Mouse (Mus musculus) embryonic facial prominence, embryonic 13.5 days (tissue): ENCODE results near the gene Erc1. TPM values are rescaled to one million over a fixed set of nuclear protein-coding genes. Genes with fewer than 3 reads are reported as not detected.

Experiments
- ATAC-seq: fragments of 200-750 bp; cut with Nextera tagmentation; 2 replicates; pipeline ENCODE4 v1.8.0; 2017; ENCODE audit warnings: low read depth; ENCODE audit not compliant: insufficient number of reproducible peaks, insufficient read depth, low FRiP score, low TSS enrichment
- H3K27ac ChIP-seq: fragments of 300-500 bp; sonication (generic); 2 replicates; pipeline ENCODE4 v1.5.1; 2015; ENCODE audit warnings: moderate library complexity, mild to moderate bottlenecking, inconsistent platforms
- H3K27me3 ChIP-seq: fragments of 300-500 bp; sonication (generic); 2 replicates; pipeline ENCODE4 v1.6.1; 2015; ENCODE audit warnings: mild to moderate bottlenecking, inconsistent platforms
- H3K36me3 ChIP-seq: fragments of 300-500 bp; sonication (generic); 2 replicates; pipeline ENCODE4 v1.6.1; 2015; ENCODE audit warnings: mild to moderate bottlenecking, inconsistent platforms
- H3K4me1 ChIP-seq: fragments of 300-500 bp; sonication (generic); 2 replicates; pipeline ENCODE4 v1.6.1; 2015; ENCODE audit warnings: inconsistent platforms
- H3K4me2 ChIP-seq: fragments of 300-500 bp; sonication (generic); 2 replicates; pipeline ENCODE4 v1.6.1; 2015; ENCODE audit warnings: moderate library complexity, mild to moderate bottlenecking, inconsistent platforms
- H3K4me3 ChIP-seq: fragments of 300-500 bp; sonication (generic); 2 replicates; pipeline ENCODE4 v1.5.1; 2015; ENCODE audit warnings: mild to moderate bottlenecking, inconsistent platforms
- H3K9ac ChIP-seq: fragments of 300-500 bp; sonication (generic); 2 replicates; pipeline ENCODE4 v1.6.1; 2015; ENCODE audit warnings: mild to moderate bottlenecking, inconsistent platforms
- H3K9me3 ChIP-seq: fragments of 300-500 bp; sonication (generic); 2 replicates; pipeline ENCODE4 v1.6.1; 2016; ENCODE audit warnings: inconsistent platforms
- WGBS: fragments of 180-500 bp; shearing (Covaris S2); methylation state at CpG from one replicate; pipeline ENCODE4 v1.1.7; 2015; ENCODE audit warnings: mixed read lengths; 5-methylcytosine and 5-hydroxymethylcytosine counted together
- polyA plus RNA-seq: library from polyadenylated mRNA; unstranded; fragments of >200 nt; fragmentation: Nextera tagmentation; extraction: Ambion mirVana; gene quantifications from 2 replicates; pipeline ENCODE4 v1.2.1, GENCODE M21; 2015

Gene Erc1
- polyA plus RNA-seq, 1 experiment from 2014 or later: 27.6 TPM

GRCm38 (mm10) chr6:119707911-119708310 is 140.1 kb downstream of the Erc1 start:
- ATAC-seq: no peak
- no peak overlapping the region for H3K9ac ChIP-seq
- H3K4me3 ChIP-seq: no peak overlapping the region
- no peaks in the 10 kb centered on the region for H3K4me1 ChIP-seq
- H3K36me3 ChIP-seq: peaks cover 6% of the 10 kb centered on the region
- no peak overlapping the region for H3K4me2 ChIP-seq
- no peak overlapping the region for H3K27ac ChIP-seq
- no peaks in the 10 kb centered on the region for H3K9me3 ChIP-seq
- no peaks in the 10 kb centered on the region for H3K27me3 ChIP-seq
- 79% methylated on average over 5 of the region's 5 CpGs for WGBS

- no peak overlapping the region for H3K4me3 ChIP-seq
- H3K4me1 ChIP-seq: no peaks in the 10 kb centered on the region
- H3K4me2 ChIP-seq: no peak overlapping the region
- H3K9ac ChIP-seq: no peak overlapping the region
- 87% methylated on average over 2 of the region's 2 CpGs for WGBS
- H3K36me3 ChIP-seq: peaks cover 4% of the 10 kb centered on the region
- H3K27me3 ChIP-seq: no peaks in the 10 kb centered on the region
- no peak for ATAC-seq
- H3K27ac ChIP-seq: no peak overlapping the region
- no peaks in the 10 kb centered on the region for H3K9me3 ChIP-seq
Observed at GRCm38 (mm10) chr6:119704899-119705298, 143.1 kb downstream of the Erc1 start.

- ATAC-seq: no peak
- Histone ChIP-seq H3K4me1 (no peaks in the 10 kb centered on the region), H3K4me2 (no peak overlapping the region), H3K36me3 (peaks cover 23% of the 10 kb centered on the region), H3K4me3 (no peak overlapping the region), H3K27me3 (no peaks in the 10 kb centered on the region), H3K9ac (no peak overlapping the region), H3K9me3 (no peaks in the 10 kb centered on the region), H3K27ac (no peak overlapping the region)
- WGBS: 92% methylated on average over 5 of the region's 5 CpGs
Observed at GRCm38 (mm10) chr6:119692754-119693153, 155.2 kb downstream of the Erc1 start.

GRCm38 (mm10) chr6:119686470-119686869 is 161.5 kb downstream of the Erc1 start:
- Histone ChIP-seq H3K9me3 (no peaks in the 10 kb centered on the region), H3K4me1 (no peaks in the 10 kb centered on the region), H3K27ac (no peak overlapping the region), H3K9ac (no peak overlapping the region), H3K27me3 (no peaks in the 10 kb centered on the region), H3K4me3 (no peak overlapping the region), H3K36me3 (peaks cover 9% of the 10 kb centered on the region), H3K4me2 (no peak overlapping the region)
- ATAC-seq: no peak

GRCm38 (mm10) chr6:119680746-119681145 is 167.2 kb downstream of the Erc1 start:
- no peaks in the 10 kb centered on the region for H3K4me1 ChIP-seq
- no peak overlapping the region for H3K4me2 ChIP-seq
- ATAC-seq: no peak
- H3K36me3 ChIP-seq: 0 out of 2 replicates have a peak, but pooled peaks cover 3% of the 10 kb centered on the region
- 87% methylated on average over 2 of the region's 2 CpGs for WGBS
- no peak overlapping the region for H3K4me3 ChIP-seq
- no peak overlapping the region for H3K9ac ChIP-seq
- no peaks in the 10 kb centered on the region for H3K27me3 ChIP-seq
- no peak overlapping the region for H3K27ac ChIP-seq
- H3K9me3 ChIP-seq: no peaks in the 10 kb centered on the region

- 0 out of 2 replicates have a peak, but pooled peaks cover 5% of the 10 kb centered on the region for H3K4me1 ChIP-seq
- H3K4me3 ChIP-seq: no peak overlapping the region
- 0 out of 2 replicates have a peak, but pooled peaks cover 8% of the 10 kb centered on the region for H3K36me3 ChIP-seq
- H3K9ac ChIP-seq: no peak overlapping the region
- H3K9me3 ChIP-seq: no peaks in the 10 kb centered on the region
- no peak for ATAC-seq
- H3K27ac ChIP-seq: no peak overlapping the region
- 90% methylated on average over 7 of the region's 7 CpGs for WGBS
- H3K4me2 ChIP-seq: no peak overlapping the region
- no peaks in the 10 kb centered on the region for H3K27me3 ChIP-seq
Observed at GRCm38 (mm10) chr6:119674811-119675209, 173.2 kb downstream of the Erc1 start.

GRCm38 (mm10) chr6:119674201-119674810 is 173.7 kb downstream of the Erc1 start:
- Histone ChIP-seq H3K27me3 (no peaks in the 10 kb centered on the region), H3K36me3 (0 out of 2 replicates have a peak, but pooled peaks cover 8% of the 10 kb centered on the region), H3K9ac (no peak overlapping the region), H3K4me3 (no peak overlapping the region), H3K27ac (no peak overlapping the region), H3K4me2 (no peak overlapping the region), H3K4me1 (0 out of 2 replicates have a peak, but pooled peaks cover 5% of the 10 kb centered on the region), H3K9me3 (no peaks in the 10 kb centered on the region)
- no peak for ATAC-seq
- 77% methylated on average over 5 of the region's 5 CpGs for WGBS

GRCm38 (mm10) chr6:119669746-119670145 is 178.2 kb downstream of the Erc1 start:
- Histone ChIP-seq H3K27me3 (no peaks in the 10 kb centered on the region), H3K9ac (no peak overlapping the region), H3K4me2 (no peak overlapping the region), H3K36me3 (0 out of 2 replicates have a peak, but pooled peaks cover 5% of the 10 kb centered on the region), H3K4me1 (0 out of 2 replicates have a peak, but pooled peaks cover 5% of the 10 kb centered on the region), H3K9me3 (no peaks in the 10 kb centered on the region), H3K4me3 (no peak overlapping the region), H3K27ac (no peak overlapping the region)
- ATAC-seq: no peak
- 66% methylated on average over 3 of the region's 3 CpGs for WGBS

- Histone ChIP-seq H3K4me2 (no peak overlapping the region), H3K9me3 (no peaks in the 10 kb centered on the region), H3K4me1 (no peaks in the 10 kb centered on the region), H3K27me3 (no peaks in the 10 kb centered on the region), H3K27ac (no peak overlapping the region), H3K36me3 (no peaks in the 10 kb centered on the region), H3K9ac (no peak overlapping the region), H3K4me3 (no peak overlapping the region)
- 75% methylated on average over 2 of the region's 2 CpGs for WGBS
- ATAC-seq: no peak
Observed at GRCm38 (mm10) chr6:119662936-119663335, 185.0 kb downstream of the Erc1 start.

- no peak overlapping the region for H3K4me3 ChIP-seq
- no peaks in the 10 kb centered on the region for H3K4me1 ChIP-seq
- no peaks in the 10 kb centered on the region for H3K27me3 ChIP-seq
- H3K9ac ChIP-seq: no peak overlapping the region
- 54% methylated on average over 3 of the region's 3 CpGs for WGBS
- no peaks in the 10 kb centered on the region for H3K9me3 ChIP-seq
- no peaks in the 10 kb centered on the region for H3K36me3 ChIP-seq
- no peak overlapping the region for H3K4me2 ChIP-seq
- ATAC-seq: no peak
- no peak overlapping the region; the same call in 1 of the 2 replicates for H3K27ac ChIP-seq
Observed at GRCm38 (mm10) chr6:119661081-119661493, 186.9 kb downstream of the Erc1 start.

GRCm38 (mm10) chr6:119658441-119658840 is 189.5 kb downstream of the Erc1 start:
- H3K9me3 ChIP-seq: no peaks in the 10 kb centered on the region
- H3K4me1 ChIP-seq: no peaks in the 10 kb centered on the region
- no peak for ATAC-seq
- no peaks in the 10 kb centered on the region for H3K27me3 ChIP-seq
- no peak overlapping the region for H3K4me3 ChIP-seq
- no peak overlapping the region for H3K4me2 ChIP-seq
- no peak overlapping the region for H3K27ac ChIP-seq
- H3K9ac ChIP-seq: no peak overlapping the region
- no peaks in the 10 kb centered on the region for H3K36me3 ChIP-seq
- 92% methylated on average over 2 of the region's 2 CpGs for WGBS

GRCm38 (mm10) chr6:119657418-119658178 is 190.4 kb downstream of the Erc1 start:
- no peak overlapping the region for H3K9ac ChIP-seq
- H3K4me1 ChIP-seq: no peaks in the 10 kb centered on the region
- H3K36me3 ChIP-seq: no peaks in the 10 kb centered on the region
- H3K27me3 ChIP-seq: no peaks in the 10 kb centered on the region
- H3K27ac ChIP-seq: no peak overlapping the region
- no peak overlapping the region for H3K4me3 ChIP-seq
- WGBS: 87% methylated on average over 7 of the region's 7 CpGs
- H3K9me3 ChIP-seq: no peaks in the 10 kb centered on the region
- H3K4me2 ChIP-seq: no peak overlapping the region
- ATAC-seq: no peak
